Mouse (Mus musculus) CD4-positive helper T cell, adult 2 months (primary cell): Measurements from ENCODE around the gene Alg12.

Experiments
- DNase-seq: peaks from one replicate; pipeline ENCODE4 v3.0.0-alpha.2; 2012; ENCODE audit warnings: low read depth, missing footprints, low spot score

Gene Alg12

GRCm38 (mm10) chr15:88819026-88819905, at the start of gene Alg12, which contains the start of gene Creld2:
Alg12 (minus strand) TSS chr15:88819318.
Creld2 (plus strand) TSS chr15:88819646.
- DNase-seq = peak; percentile 99

- DNase-seq = no peak
Measured at GRCm38 (mm10) chr15:88868024-88868742, 49.1 kb upstream of the Alg12 start.

- DNase-seq = no peak
Measured at GRCm38 (mm10) chr15:88867368-88868023, 48.4 kb upstream of the Alg12 start.

- no peak for DNase-seq
Measured at GRCm38 (mm10) chr15:88866934-88867356, 47.8 kb upstream of the Alg12 start.

DNA sequence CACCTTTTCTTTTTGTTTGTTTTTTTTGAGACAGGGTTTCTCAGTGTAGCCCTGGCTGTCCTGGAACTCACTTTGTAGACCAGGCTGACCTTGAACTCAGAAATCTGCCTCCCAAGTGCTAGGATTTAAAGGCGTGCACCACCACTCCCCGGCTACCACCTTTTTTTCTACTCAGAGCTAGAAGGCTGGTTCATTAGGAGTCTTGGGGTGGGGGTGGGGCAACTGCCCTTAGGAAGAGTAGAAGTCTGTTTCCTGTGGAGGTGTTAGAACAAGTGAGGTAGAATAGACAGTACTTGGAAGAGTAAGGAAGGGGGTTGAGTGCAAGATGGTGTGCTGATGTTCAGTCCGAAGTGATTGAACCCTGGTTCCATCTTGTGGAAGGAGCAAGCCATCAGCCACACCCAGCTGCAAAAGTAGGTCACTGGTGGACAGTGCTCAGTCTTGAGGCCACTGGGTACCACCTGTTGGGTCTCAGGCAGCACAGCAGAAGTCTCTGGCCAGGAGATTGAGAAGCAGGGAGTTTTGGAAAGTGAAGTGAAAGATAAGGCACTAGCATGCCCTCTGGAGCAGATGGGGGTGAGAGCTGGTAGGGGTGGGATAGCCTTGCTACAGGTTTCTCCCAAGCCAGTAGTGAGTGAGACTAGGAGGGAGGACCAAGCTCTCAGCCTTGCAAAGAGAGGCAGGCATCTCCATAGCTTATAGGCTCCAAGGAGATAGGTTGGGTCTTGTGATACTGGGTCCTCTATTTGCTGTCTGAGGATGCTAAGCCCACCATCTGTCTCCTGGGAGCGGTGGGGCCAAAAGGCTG, 47.0 kb upstream of the Alg12 start:
- no peak for DNase-seq

DNA sequence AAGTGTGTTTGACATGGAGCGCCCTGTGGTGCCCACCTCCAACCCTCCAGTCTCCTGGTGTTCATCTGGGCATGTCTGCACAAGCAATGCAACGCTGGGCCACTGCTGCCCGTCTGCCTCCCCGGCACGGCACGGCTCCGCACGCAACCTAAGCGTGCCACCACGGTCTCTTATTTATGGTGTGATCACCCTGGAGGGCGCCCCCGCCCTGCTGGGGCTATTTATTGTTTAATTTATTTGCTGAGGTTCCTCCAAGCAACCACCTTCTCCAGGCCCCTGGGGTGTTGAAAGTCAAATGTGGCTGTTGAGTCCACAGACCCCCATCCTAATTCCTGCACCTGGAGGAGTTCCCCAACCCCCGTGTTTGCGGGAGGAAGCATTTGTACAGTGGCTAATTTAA, 45.9 kb upstream of the Alg12 start:
- DNase-seq = no peak

- no peak for DNase-seq
Measured at GRCm38 (mm10) chr15:88864270-88865030, 45.3 kb upstream of the Alg12 start.

DNA sequence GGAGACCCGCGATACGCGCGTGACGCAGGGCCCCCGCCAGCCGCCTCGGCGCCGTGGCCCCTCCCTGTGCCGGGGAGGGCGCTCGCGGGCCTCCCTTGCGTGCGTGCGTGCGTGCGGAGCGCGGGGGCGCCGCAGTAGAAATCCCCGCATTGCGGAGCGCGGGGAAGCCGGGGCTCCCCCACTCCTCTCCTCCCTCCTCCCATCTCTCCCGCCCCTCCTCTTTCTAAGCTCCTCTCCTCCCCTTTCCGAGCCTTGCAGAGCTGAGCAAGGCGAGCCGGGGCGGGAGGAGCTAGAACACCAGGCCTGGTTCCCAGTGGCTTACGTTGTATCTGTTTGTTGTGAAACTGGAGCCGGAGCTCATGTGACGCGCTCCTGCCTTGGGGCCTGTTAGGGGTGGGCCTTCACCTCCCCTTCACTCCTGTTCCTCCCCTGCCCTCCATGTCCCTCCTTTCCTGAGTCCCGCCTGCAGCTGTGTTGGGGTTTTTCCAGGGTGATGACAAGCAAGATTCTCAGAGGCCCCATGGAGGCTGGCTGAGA, 44.6 kb upstream of the Alg12 start:
- DNase-seq = peak; percentile 91

GRCm38 (mm10) chr15:88862881-88863694, 44.0 kb upstream of the Alg12 start:
- DNase-seq = no peak

- peak; percentile 98 for DNase-seq
Measured at GRCm38 (mm10) chr15:88861772-88862622, 42.9 kb upstream of the Alg12 start, which contains the start of gene Pim3. Pim3 (plus strand) TSS chr15:88862186.

- no peak for DNase-seq
Measured at GRCm38 (mm10) chr15:88860781-88861180, 41.7 kb upstream of the Alg12 start.

GRCm38 (mm10) chr15:88859206-88859970, 40.3 kb upstream of the Alg12 start:
- DNase-seq = no peak

DNA sequence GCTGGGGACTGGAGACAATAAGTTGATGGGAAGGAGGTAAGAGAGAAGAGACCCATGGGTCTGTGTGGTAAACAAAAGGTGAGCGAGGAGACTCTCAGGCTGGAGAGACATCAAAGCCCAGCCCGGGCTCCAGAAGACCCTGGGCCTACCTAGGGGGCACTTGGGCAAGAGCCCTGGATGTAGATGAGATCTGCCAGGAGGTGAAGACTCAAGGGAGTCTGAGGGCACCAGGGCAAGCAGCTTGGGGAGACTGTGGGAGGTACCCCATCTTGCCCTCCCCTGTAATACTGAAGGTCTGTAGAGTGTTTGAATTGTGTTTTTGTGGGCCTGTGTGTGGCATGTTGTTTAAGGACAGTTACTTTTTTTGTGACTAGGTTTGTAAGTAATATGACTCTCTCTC, 39.6 kb upstream of the Alg12 start:
- DNase-seq = no peak

DNA sequence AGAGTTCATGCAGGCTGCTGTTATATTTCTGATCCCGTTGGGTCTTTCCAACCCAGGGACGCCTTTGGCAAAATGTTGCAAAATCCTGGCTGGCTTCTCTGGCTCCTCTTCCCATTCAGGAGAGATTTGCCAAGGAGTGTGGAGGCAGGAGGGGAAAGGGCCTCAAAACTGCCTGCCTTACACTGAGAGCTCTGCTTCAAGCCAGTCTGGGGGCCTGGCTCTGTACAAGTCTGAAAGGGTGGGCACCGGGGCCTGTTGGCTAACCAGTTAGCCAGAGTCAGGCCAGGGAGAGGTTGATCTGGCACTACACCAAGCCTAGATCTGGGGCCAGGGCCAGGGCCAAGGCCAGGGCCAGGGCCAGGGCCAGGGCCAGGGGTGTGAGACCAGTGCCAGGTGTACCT, 39.0 kb upstream of the Alg12 start:
- DNase-seq = no peak

GRCm38 (mm10) chr15:88857361-88857760, 38.2 kb upstream of the Alg12 start:
- no peak for DNase-seq

- no peak for DNase-seq
Measured at GRCm38 (mm10) chr15:88856613-88857012, 37.5 kb upstream of the Alg12 start.

DNA sequence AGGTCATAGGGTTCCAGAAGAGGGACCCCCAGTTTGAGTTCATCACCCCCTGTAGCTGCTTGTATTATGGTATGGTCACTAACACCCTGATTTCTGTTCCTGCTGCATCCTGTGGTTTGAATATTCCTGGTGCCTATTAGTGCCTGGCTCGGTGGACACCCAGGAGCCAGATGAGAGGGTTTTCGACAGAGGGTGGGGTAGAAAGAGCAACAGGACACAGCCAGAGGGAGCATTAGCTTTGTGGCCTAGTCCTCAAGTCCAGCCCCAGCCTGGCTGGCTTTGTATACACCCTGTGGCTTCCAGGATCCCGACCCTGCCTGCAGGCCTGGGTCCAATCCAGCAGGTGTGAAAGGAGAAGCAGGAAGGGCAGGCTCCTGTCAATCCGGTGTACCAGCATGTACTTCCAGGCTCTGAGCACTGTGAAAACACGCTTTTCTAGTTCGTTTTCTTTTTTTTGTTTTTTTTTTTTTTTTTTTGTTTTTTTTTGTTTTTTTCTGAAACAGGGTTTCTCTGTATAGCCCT, 36.8 kb upstream of the Alg12 start:
- DNase-seq = no peak
